19 mouse cellular contexts compared by ENCODE assay signal in genomic region chr9:72418443-72418842, GRCm38 (mm10).
"Had no signal": no experiment of that assay in that cellular context is flagged by ENCODE, and none has a peak within 500 bp of the region (broad histone marks: within the 10 kb centered on the region; RNA-seq: fewer than 3 reads in every experiment).

No protein-coding gene starts in this region.

- H3K36me3 ChIP-seq: midbrain, embryonic 10.5 days; midbrain, embryonic 12.5 days; neural tube, embryonic 13.5 days; neural tube, embryonic 15.5 days had no signal

- H3K27ac ChIP-seq: midbrain, embryonic 10.5 days; midbrain, embryonic 12.5 days; neural tube, embryonic 13.5 days; neural tube, embryonic 15.5 days had no signal

- H3K9me3 ChIP-seq: midbrain, embryonic 12.5 days; neural tube, embryonic 13.5 days; neural tube, embryonic 15.5 days had no signal

- H3K9ac ChIP-seq: lung, embryonic 14.5 days; midbrain, embryonic 12.5 days; neural tube, embryonic 13.5 days; neural tube, embryonic 15.5 days had no signal

- H3K4me3 ChIP-seq: midbrain, embryonic 10.5 days; midbrain, embryonic 12.5 days; myocyte; neural tube, embryonic 13.5 days; neural tube, embryonic 15.5 days had no signal

- ATAC-seq: midbrain, embryonic 16.5 days had no signal

- DNase-seq: lung, adult 18-20 months; lung, embryonic 14.5 days; lung, postnatal 10 days; lung, postnatal 4 days; midbrain, embryonic 14.5 days; retina, postnatal 1 day; right cerebral cortex, adult 18-20 months; right cerebral cortex, postnatal 25 days; right cerebral cortex, postnatal 4 days; spleen, adult 18-20 months; thymus, adult 2 months; thymus, postnatal 25 days; thymus, postnatal 4 days had no signal

- H3K27me3 ChIP-seq: neural tube, embryonic 13.5 days; neural tube, embryonic 15.5 days had no signal

- H3K4me2 ChIP-seq: lung, embryonic 14.5 days; midbrain, embryonic 12.5 days; neural tube, embryonic 13.5 days; neural tube, embryonic 15.5 days had no signal
